Mouse (Mus musculus): Measurements from ENCODE around the gene Crp. TPM values are rescaled to one million over a fixed set of nuclear protein-coding genes. Genes with fewer than 3 reads are reported as not detected.

Gene Crp
- total RNA-seq, 2 experiments from 2014 or later = not detected

DNA sequence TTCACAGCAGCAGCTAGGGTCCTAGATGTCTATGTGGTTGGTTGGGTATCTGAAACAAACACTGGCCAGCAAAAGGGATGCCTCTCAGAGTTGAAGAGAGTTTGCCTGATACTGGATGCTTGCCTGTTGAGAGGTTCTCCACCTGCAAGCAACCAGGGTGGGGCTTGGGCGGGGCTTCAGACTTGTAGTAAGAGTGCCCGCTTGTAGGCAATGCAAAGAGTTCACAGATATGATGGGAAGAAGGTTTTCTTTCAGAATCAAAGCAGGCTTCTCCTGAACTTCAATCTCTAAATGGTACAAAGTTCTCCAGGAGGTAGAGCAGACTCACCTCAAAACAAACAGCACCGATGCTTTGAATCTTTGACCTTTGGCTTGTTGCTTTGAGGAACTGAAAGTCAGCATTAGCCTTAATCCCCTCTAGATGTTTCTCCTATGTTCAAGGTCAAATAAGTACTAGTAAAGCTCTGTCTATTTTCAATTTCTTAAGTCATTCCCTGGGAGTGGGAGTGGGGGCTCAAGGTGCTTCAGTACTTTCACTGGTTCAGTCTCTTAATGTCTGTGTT, 12.0 kb downstream of the Crp start:
- no peak for DNase-seq
- intact Hi-C loops (cut with DNase I) = no loop called here

- DNase-seq = no peak
- intact Hi-C loops (cut with DNase I) = no loop called here
Measured at GRCm38 (mm10) chr1:172711396-172711795, 13.5 kb downstream of the Crp start.

- intact Hi-C loops (cut with DNase I) = no loop called here
- DNase-seq = no peak
Measured at GRCm38 (mm10) chr1:172711962-172712361, 14.1 kb downstream of the Crp start.

- intact Hi-C loops (cut with DNase I) = no loop called here
- no peak for DNase-seq
Measured at GRCm38 (mm10) chr1:172751241-172751640, 53.4 kb downstream of the Crp start.

- intact Hi-C loops (cut with DNase I) = no loop called here
- no peak for DNase-seq
Measured at GRCm38 (mm10) chr1:172755151-172755550, 57.3 kb downstream of the Crp start.

- intact Hi-C loops (cut with DNase I) = no loop called here
- DNase-seq = no peak
Measured at GRCm38 (mm10) chr1:172759525-172759924, 61.7 kb downstream of the Crp start.

- intact Hi-C loops (cut with DNase I) = no loop called here
Measured at GRCm38 (mm10) chr1:172779195-172779594, 81.3 kb downstream of the Crp start.

GRCm38 (mm10) chr1:172785322-172785721, 87.5 kb downstream of the Crp start:
- intact Hi-C loops (cut with DNase I) = no loop called here
- no peak for DNase-seq

More at GRCm38 (mm10) chr1:172779195-172779594, 81.3 kb downstream of the Crp start:
- no peak for DNase-seq

- intact Hi-C loops (cut with DNase I) = no loop called here
- no peak for DNase-seq
Measured at GRCm38 (mm10) chr1:172785886-172786285, 88.0 kb downstream of the Crp start.

GRCm38 (mm10) chr1:172828975-172829374, 131.1 kb downstream of the Crp start:
- intact Hi-C loops (cut with DNase I) = no loop called here
- no peak for DNase-seq

DNA sequence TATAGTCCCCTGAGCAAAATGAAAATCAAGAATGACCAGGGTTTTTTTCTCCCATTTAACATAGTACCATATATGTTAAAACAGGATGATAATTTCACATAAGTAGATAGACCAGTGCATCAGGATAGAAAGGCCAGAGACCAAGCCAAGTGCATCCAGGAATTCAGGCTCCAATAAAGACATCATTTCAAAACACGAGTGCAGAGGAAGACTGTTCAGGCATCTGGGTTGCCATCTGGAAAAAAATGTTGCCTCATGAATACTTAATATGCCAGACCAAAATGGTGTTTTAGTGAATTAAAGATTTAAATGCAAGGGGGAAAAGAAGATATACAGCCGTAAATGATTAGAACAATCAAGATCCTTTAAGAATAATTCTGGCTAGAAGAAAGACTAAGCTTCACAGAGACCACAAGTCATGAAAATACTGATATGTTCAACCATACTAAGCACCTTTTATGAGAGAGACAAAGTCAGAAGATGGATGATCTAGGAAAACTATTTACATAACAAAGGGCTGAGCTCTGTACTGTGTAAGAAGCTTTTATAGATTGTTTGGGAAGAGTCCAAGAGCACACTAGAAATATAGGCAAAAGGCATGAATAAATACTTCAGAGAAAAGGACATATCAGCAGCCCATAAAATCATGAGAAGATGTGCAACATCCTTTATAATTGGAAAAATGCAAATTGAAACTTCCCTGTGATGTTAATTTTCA, 149.3 kb downstream of the Crp start:
- intact Hi-C loops (cut with DNase I) = no loop called here
- no peak for DNase-seq

- no peak for DNase-seq
- intact Hi-C loops (cut with DNase I) = no loop called here
Measured at GRCm38 (mm10) chr1:172848171-172848570, 150.3 kb downstream of the Crp start.

- intact Hi-C loops (cut with DNase I) = no loop called here
- no peak for DNase-seq
Measured at GRCm38 (mm10) chr1:172875265-172875664, 177.4 kb downstream of the Crp start.

GRCm38 (mm10) chr1:172876675-172877074, 178.8 kb downstream of the Crp start:
- DNase-seq = no peak
- intact Hi-C loops (cut with DNase I) = no loop called here

Other genes with a start within 250 kb of the Crp start
- gene Slamf9, start 222.7 kb upstream of the Crp start, total RNA-seq (2021) = 1 to 10 TPM; 1.1 to 1.5 TPM
- under 1 TPM; 0.75 to 0.76 TPM for gene Igsf9, start 216.3 kb upstream of the Crp start, total RNA-seq (2021)
- gene Tagln2, start 198.0 kb upstream of the Crp start, total RNA-seq (2021) = 10 to 100 TPM; 71.9 to 78.4 TPM
- under 1 TPM; 0.14 to 0.92 TPM for gene Cfap45, start 177.3 kb upstream of the Crp start, total RNA-seq (2021)
- gene Vsig8, start 142.1 kb upstream of the Crp start, total RNA-seq (2021) = not detected
- under 1 TPM; 0.22 to 0.42 TPM for gene Slamf8, start 107.5 kb upstream of the Crp start, total RNA-seq (2021)
- not detected for gene Fcrl6, start 95.5 kb upstream of the Crp start, total RNA-seq (2021)
- 10 to 100 TPM; 12.7 to 13.3 TPM for gene Dusp23, start 65.1 kb upstream of the Crp start, total RNA-seq (2021)
- gene Apcs, start 197.0 kb downstream of the Crp start, total RNA-seq (2021) = not detected

Data from heart, postnatal 36 days (tissue).